Mouse (Mus musculus) neural tube, embryonic 10.5 days (tissue): ENCODE measurements around the gene Med4.
"Not testable (repeated sequence)": the region's sequence is repeated elsewhere in the genome, so short reads cannot be mapped to it uniquely, and the experiment has no call there.

ENCODE experiments used
- DNase-seq: peaks from one replicate; pipeline ENCODE4 v3.0.0-alpha.2; 2017; ENCODE audit warnings: low spot score; ENCODE audit errors: extremely low spot score

Gene Med4

GRCm38 (mm10) chr14:73501721-73502120, 8.1 kb upstream of the Med4 start:
- DNase-seq, result no peak

GRCm38 (mm10) chr14:73502591-73503184, 7.1 kb upstream of the Med4 start:
- DNase-seq, result peak; percentile 19

- no peak for DNase-seq
Observed at GRCm38 (mm10) chr14:73503237-73503933, 6.4 kb upstream of the Med4 start.

- no peak for DNase-seq
Observed at GRCm38 (mm10) chr14:73506283-73506682, 3.5 kb upstream of the Med4 start.

- no peak for DNase-seq
Observed at GRCm38 (mm10) chr14:73507200-73507599, 2.6 kb upstream of the Med4 start.

- no peak for DNase-seq
Observed at GRCm38 (mm10) chr14:73507702-73508376, 2.0 kb upstream of the Med4 start.

- DNase-seq, result no peak
Observed at GRCm38 (mm10) chr14:73508630-73509395, 1.0 kb upstream of the Med4 start.

- no peak for DNase-seq
Observed at GRCm38 (mm10) chr14:73524136-73524535, 14.3 kb downstream of the Med4 start.

GRCm38 (mm10) chr14:73524766-73525448, 15.1 kb downstream of the Med4 start, which contains the start of gene Sucla2:
TSS of gene Sucla2 (plus strand) at chr14:73525319.
- peak; percentile 95 for DNase-seq

GRCm38 (mm10) chr14:73528661-73529060, 18.8 kb downstream of the Med4 start:
- not testable (repeated sequence) for DNase-seq

- DNase-seq, result no peak
Observed at GRCm38 (mm10) chr14:73533755-73534465, 24.1 kb downstream of the Med4 start.

GRCm38 (mm10) chr14:73535641-73536040, 25.8 kb downstream of the Med4 start:
- no peak for DNase-seq

GRCm38 (mm10) chr14:73543781-73544180, 34.0 kb downstream of the Med4 start:
- DNase-seq, result no peak

- DNase-seq, result no peak
Observed at GRCm38 (mm10) chr14:73547034-73547433, 37.2 kb downstream of the Med4 start.

GRCm38 (mm10) chr14:73548051-73548450, 38.2 kb downstream of the Med4 start, which contains the start of gene Nudt15:
TSS of gene Nudt15 (minus strand) at chr14:73548242.
- DNase-seq, result no peak

GRCm38 (mm10) chr14:73550291-73550690, 40.5 kb downstream of the Med4 start:
- DNase-seq, result no peak

- no peak for DNase-seq
Observed at GRCm38 (mm10) chr14:73550732-73551131, 40.9 kb downstream of the Med4 start.

- DNase-seq, result no peak
Observed at GRCm38 (mm10) chr14:73551164-73551563, 41.3 kb downstream of the Med4 start.

GRCm38 (mm10) chr14:73552341-73553121, 42.7 kb downstream of the Med4 start:
- DNase-seq, result peak; percentile 97
